Mouse (Mus musculus): ENCODE results near the gene Eif4e3.

DNA sequence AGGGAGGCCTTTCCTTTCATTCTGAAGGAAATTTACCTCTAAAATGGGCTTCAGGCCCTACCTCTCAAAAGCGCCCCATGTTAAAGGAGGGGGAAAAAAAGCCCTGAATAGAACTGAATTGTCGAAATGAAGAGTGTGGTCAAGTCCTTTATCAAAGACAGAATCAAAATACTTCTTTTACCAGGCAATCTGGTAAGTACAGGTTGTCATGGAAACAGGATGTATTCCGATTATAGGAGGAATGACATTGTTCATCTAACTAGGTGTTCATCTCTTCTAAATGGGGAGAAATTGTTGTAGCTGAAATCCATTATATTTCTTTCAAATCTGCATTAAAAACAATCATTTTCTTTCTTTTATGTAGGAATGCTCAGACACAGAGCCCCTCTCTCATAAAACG lies 7.9 kb upstream of the Eif4e3 start:
- TF ChIP-seq CTCF (IDR thresholded peaks at IDR 0.05; ENCODE audit: low read depth) (no peak), EP300 (IDR thresholded peaks at IDR 0.05; ENCODE audit: low read depth) (no peak)
